Mouse (Mus musculus) gastrocnemius, adult 18-20 months (tissue): ENCODE measurements at regions not wholly inside any gene's neighbourhood (a gene's known extent, or its start where the extent isn't known, plus 50 kb on each side); places are given as distances from the start of the nearest gene placed in this dataset.

ENCODE experiments used
- DNase-seq: peaks from one replicate; pipeline ENCODE4 v3.0.0; 2021; ENCODE audit warnings: low spot score

DNA sequence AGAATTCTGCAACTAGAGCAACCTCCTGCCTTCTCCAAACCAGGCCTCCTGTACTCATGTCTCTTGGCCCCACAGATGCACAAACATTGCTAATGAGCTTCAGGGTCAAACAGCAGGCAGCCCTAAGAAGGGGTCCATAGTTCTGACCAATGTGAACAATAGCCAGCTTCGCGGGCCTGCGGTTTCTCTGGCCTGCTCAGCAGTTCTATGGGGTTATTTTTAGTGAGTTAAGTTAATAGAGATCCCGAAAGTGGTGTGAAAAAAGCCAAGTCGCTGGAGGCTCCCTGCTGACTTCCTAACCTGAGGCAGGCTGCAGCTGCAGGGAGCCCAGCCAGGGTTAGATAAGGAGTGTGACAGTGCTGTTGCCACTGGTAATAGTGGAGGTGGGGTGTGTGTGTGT is 106.6 kb downstream of the Pdcd6ip start:
- no peak for DNase-seq

DNA sequence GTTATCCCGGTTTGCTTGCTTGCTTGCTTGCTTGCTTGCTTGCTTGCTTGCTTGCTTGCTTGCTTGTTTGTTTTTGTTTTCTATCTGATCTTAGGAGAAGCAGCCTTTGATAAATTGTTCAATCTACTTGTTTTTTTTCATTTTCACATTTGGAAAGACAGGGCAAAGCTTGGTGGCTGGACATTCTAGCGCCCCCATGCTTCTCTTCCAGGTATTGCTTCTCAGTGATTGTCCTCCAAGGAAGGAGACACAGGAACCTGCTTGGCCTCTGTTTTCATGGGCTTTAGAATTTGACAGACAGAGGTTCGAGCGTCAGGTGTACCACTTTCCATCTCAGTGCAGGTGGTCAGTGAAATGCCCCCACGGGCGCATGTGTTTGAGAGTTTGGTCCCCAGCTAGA is 120.8 kb downstream of the Pdcd6ip start:
- no peak for DNase-seq

DNA sequence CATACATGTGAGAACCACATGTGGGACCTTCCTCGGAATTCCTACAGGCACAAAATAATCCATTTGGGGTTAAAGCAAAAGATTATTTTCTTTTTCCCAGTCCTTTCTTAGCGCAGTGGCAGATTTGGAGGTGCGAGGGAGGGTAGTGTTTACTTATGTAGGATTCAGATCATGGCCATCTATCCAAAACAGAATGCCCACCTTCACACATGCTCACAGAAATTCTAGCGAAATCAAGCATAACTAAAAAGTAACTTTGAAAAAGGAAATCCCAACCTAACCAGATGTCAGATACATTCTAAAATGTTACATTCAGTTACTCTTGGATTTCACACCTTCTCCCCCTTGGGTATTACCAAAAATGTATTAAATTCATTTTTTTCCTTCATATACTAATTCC is 121.6 kb downstream of the Pdcd6ip start:
- DNase-seq, result no peak

DNA sequence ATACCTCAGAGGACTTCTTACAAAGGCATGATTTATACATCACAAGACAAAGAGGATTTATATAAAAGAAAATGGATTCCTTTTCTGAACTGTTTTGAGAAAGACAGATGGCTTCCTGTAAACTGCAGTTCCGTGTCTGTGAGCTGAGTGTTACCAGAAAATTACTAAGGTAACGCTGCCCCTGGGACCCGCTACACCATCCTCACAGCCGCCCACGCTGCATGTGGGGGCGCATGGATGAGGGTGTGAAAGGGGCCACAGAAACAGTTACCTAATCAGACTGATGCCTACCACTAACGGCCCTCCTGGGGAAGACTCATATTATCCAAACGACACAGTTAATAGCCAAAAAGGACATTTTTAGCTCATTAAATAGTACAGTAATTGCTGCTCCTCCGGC is 129.8 kb downstream of the Pdcd6ip start:
- DNase-seq, result no peak

DNA sequence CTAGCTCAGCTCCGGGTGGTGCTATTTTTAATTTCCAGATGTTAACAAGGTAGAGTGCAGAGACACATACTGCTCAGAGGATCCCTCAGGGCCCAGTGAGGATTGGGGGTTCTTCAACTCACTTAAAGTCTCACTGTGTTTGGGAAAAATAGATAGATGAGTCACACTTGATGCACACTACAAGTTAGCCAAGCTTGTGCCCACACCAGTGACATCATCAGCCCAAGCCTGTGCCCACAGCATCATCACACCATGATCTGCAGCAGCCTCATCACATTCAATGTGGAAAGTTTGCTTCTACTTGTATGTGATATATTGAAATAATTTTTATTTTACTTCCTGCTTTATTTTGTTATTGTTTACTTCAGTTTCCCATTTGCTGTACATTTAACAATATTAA is 139.2 kb downstream of the Pdcd6ip start:
- DNase-seq, result no peak

DNA sequence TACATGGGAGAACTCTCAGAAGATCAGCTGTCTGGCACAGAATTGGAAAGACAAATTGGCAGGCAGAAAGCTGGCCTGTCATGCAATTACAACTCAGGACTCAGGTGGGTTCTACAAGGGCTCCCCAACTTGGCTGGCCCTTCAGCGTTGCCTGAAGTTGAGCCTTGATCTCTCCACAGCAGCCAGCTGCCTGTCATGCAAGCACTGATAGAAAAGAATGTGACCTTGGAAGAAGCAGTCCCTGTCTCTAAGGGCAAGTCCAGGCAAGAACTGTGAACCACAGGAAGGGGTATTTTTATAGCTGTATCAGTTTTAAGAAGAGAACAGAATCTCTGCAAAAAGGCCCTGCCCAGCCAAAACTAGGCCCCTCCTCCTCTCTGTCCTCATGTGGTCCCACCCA is 140.4 kb downstream of the Pdcd6ip start:
- no peak for DNase-seq

DNA sequence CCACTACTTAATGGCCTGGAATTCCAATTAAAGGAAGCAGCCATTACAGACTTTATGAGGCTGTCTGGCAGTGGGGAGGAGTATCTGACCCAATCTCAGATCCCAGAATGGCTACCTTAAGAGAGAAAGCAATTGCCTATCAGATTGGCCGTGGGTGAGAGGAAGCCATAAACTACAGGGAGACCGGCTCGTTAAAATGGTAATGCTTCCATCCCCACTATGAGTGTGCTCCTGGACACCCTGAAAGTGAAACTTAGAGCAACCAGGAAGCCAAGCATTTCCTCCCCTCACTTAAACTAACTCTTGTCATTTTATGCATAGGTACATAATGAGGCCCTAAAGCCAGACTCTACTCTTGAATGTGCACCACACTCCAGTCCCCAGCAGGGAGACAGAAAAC is 141.4 kb downstream of the Pdcd6ip start:
- DNase-seq, result no peak

DNA sequence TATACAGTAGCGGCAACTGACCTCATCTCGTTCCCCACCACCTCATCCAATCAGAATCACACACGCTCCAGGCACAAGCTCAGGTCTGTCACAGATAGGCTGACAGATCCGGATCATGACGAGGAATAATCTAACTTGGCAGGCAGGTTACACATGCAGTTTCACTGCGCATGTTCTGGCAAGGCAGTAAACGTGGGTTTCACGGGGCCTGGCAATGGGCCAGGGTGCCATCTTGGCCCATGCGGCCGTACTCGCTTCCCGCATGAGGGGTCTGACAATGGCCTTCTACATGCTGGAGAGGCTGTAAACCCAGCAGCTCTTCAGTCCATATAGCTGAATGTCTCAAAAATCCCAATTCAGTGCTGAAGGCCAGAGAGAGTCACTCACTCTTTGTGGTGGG is 154.1 kb downstream of the Pdcd6ip start:
- no peak for DNase-seq

DNA sequence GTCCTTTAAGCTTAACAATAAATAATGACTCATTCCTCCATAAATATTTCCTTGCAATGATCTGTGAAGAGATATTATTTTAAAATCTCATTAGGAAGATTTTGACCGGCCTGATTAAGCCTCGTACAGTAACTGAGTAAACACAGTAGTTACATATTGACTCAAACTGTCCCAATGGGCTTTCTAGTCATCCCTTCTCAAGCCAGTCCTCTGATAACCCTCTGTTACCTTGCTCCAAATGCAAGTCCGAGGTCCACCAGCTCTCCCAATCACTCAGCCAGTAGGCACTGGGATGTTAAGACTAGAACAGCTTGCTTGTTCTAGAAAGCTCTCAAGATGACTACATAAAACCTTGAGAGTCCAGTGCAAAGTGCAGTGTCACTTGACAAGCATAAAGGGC is 160.6 kb downstream of the Pdcd6ip start:
- no peak for DNase-seq

DNA sequence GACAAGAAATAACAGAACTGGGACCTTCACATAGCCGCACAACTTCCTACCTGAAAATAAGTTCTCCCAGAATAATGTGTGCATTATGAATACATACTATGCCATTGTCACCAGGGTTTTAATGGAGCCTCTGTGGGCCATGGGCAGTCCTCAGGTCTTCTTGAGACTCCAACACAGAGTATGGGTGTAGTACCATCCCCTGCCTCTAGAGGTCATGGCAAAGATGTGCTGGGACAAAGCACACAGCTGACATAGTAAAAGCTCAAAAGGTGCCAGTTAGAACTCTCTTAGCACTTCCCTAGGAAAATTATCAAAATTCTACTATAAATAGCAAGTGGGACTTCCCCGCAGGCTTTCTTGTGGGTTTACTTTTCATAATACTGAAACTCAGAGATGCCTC is 179.5 kb downstream of the Pdcd6ip start:
- DNase-seq, result peak; percentile 11

DNA sequence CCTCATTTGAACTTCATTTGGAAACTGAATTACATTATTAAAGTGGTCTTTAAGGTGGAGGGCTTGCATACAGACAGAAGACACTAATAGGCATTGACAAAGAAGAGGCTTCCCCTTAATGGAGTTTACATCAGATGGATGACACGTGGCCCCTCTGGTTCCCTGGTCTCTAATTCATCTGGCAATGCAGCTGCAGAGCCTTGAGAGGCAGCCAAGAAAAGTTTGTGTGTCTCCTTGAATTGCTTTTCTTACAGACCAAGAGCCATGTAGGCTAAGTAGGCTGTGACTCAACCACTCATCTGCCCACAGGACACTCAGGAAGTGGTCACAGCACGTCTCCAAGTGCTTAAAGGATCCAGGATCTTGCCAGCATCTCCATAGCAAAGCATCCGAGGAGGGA is 183.8 kb downstream of the Pdcd6ip start:
- DNase-seq, result no peak

DNA sequence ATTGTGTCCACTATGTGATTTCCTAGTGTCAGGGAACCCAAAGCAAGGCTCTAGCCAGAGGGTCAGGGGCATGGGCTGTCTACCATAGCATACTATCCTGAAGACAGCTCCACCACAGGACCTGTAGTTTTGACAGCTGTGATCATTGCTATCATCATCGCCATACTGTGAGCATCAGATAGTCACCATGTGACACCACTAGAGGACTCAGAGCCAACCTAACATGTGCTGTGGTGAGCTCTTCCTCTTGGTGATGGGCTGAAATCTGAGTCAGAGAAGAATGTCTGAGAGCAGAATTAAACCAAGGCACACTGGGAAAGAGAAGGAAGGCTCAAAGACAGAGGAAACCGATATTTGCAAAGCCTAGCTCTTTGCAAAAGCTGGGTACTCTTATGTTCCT is 184.9 kb downstream of the Pdcd6ip start:
- DNase-seq, result no peak

DNA sequence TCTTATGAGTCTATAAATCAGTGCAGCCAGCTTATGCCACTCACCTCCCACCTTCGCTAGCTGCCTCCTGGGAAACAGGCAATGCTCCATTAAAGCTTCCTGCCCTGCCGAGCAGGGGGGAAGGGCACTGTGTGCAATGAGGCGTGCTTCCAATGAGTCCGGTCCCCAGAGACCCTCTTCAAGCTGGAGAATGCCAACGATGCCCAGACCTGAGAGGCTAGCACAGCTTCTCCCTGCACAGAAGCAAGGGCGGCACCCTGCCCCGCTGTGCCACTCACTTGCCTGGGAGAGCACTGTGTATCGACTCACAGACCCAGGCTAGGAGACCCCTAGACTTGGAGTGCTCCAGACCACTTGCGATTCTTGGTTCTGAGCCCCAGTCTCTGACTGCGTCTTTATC is 188.3 kb downstream of the Pdcd6ip start:
- DNase-seq, result no peak

DNA sequence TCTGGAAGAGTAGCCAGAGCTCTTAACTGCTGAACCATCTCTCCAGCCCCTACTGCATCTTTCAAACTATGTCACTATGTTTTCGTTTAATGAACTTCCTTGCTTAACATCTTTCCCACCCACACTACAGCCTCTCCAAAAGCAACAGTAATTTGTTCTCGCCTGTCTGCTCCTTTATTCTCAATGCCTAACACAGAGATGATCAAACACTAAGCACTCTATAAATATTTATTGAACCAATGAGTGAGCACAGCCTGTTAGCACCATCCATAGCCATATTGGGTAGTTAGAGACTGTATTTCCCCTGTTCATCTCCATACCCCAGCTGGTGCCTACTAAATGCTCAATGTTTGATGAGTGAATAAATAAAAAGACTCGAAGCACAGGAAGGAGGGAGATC is 189.6 kb downstream of the Pdcd6ip start:
- no peak for DNase-seq

DNA sequence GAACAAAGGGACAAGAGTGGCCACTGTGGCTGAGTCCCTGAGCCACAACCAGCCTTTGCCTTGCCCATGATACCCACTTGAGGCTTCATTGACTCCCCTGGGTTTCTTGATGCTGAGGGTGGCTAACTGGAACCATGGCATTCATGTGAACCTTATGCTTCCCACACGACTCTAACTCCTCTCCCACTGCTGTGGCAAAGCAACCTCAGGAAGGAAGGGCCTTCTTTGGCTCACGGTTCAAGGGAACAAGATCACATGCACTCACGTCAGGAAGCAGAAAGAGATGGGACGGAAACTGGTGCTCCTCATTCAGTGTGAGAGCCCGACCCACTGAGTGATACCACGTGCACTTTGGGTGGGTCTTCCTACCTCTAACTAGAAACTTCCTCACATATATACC is 190.3 kb downstream of the Pdcd6ip start:
- no peak for DNase-seq

DNA sequence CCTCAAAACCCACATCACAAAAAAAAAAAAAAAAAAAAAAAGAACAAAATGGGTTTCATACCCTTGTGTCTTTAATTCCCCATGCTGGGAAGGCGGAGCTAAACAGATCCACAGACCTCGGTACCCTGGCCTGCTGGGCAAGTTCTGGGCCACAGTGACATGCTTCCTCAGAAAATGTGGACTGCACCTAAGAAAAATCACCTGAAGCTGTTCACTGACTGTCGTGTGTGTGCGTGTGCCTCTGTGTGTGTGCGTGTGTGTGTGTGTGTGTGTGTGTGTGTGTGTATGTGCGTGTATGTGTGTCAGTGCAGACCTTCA is 192.4 kb downstream of the Pdcd6ip start:
- no peak for DNase-seq

DNA sequence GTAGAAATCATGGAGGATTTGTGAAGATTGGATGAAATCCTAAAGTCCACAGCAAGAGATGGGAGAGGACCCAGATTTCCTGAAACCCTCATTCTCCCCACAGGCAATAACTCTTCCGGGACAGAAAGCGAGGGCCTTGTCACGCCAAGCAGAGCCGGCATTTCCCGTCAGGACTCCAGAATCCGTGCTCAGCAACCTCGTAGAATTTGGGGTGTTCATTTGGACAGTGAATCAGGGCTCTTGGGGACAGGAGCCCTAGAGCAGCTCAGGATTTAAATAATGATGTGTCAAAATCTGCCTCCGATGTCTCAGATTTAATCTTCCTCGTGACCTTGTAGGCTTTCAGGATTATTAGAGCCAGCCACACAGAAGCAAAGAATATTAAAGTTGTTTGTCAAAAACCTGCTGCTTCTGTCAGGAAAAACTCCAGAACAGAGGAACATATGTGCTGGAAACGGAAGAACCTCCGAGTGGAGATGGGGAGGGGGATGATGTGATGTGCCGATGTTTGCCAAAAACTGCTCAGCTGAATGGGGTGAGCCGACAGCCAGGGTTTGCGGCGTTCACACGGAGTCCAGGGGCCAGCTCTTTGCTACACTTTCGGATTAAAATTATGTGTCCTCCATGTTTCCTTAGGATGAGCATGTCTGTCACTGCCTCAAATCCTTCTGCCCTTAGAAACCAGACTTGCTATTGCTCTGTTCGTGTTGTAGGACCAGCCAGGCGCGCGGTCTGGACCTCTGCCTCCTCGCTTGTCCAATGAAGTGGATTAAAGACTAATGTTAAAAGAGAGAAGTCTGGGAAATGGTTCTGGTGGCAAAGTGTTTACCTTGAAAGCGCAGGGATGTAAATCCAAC is 193.0 kb downstream of the Pdcd6ip start:
- no peak for DNase-seq

DNA sequence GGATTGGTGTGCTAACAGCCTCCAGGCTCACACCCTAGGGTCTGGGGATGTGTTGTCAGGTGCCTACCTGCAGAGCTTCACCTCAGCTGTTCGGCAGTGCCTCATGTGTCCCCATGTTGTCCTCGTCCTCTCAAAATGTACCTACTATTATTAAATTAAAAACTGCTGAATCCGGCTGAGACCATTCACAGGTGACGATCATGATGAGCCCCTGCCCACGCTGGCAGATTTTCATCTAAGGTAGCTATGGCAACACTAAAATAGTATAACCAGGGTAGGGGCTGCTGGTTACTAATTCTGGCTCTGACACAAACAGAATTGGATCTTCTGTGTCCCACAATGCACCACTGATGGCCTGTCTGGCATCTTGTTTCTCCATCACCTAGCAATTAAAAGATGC is 196.8 kb downstream of the Pdcd6ip start:
- DNase-seq, result no peak

DNA sequence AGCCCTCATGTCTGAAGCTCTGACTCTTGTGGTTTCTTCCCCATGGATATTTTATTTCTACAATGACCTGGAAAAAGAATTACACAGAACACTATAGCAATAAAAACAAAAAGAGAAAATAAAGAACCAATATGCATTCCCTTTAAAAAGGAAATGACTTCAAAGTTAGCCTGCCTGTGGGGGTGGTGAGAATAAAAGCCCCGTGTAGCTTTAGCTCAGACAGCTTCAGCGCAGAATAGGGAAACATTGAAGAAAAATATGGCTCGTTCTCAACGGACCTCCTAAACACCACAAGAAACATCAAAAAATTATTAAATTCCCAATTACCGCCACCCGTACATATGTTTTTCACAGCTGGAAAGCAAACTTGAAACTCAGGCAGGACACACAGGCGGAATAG is 198.7 kb downstream of the Pdcd6ip start:
- no peak for DNase-seq

DNA sequence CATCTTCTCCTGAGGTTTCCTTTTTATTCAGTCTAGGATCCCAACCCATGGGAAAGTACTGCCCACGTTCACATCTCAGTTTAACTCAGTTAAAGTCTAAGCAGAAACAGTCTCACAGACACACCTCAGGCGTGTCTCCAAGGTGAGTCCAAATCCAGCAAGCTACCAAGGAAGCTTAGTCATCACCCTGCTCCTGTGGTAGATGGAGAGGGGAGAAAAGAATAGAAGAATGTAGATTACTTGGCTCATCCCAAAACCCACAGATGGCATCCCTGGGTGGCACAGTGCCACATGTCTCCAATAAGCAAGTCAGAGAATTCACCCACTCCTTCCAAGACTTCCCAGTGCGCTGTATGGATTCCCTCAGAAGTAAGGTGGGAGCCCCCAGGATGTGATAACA is 199.2 kb downstream of the Pdcd6ip start:
- DNase-seq, result no peak

DNA sequence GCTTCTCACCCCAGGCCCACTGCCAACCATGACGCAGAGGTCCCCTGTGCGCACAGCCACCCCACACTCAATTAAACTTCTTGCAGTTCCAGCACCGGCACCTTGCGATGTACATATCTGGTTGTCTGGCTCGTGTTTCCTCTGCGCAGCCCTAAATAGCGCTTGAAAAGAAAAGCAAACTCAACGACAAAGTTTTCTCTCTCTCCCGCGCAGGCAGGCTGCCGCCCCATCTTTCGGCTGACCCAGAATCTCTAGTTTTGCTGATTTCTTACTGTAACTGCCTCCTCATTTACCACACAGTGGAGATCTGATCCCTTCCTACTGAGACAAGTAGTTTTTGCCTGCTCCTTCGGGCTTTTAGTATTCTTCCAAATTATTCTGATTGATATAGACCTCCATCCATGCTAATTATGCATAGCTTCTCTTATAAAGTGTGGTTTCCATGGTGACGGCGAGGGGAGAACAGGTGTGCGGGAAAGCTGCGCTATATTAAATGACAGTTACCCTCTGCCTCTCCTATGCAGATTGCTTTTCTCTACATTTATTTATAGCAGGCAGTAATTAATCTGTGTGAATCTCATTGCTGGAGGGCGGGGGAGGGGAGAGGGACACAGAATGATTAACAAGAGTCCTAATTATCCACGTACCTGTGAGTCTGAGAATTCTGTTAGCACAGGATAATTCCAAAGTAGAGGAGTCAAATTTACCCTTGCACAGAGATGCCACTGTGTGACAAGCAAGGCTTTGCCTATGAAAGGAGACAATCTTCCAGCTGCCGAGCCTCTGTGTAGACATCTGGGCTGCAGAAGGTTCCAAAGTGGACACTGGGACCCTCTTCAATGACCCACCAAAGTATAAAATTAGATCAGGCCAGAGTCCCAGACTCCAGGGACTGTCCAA is 200.2 kb downstream of the Pdcd6ip start:
- DNase-seq, result no peak

DNA sequence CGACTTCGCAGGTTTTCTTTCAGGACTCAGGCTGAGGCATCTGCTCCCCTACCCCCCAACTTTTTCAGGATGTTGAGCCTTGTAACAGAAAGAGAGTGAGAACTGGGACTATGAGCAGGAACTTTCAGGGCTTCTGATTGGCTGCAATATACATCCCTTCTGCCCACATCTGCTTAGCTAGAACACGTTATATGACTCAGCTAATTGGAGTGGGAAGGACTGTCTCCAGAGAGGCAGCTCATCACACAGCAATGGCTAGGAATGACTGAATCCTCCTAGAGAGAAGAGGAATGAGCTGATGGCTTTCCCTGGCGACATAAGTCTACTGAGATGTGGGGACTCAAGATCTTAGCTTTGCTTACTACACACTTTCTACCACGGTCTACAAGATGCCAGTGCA is 208.8 kb downstream of the Pdcd6ip start:
- no peak for DNase-seq

DNA sequence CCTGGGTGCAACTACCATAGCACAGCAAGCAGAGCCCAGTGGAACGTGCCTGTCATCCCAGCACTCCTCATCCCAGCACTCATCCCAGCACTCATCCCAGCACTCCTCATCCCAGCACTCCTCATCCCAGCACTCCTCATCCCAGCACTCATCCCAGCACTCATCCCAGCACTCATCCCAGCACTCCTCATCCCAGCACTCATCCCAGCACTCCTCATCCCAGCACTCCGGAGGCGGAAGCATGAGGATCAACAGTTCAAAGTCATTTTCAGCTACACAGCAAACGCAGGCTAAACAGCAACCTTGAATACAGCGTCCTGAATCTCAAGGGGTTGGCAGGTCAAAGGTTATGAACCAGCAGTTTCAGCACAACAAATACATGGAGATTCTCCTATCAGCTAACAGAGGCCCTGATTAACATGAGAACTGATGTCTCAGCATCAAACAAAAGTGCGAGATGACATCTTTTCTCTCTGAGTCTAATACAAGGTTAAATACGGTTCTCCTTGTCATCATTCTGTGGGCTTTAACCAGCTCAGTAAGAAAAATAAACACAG is 211.8 kb downstream of the Pdcd6ip start:
- no peak for DNase-seq
